Mouse (Mus musculus): ENCODE data around the gene Txndc15. TPM values are rescaled to one million over a fixed set of nuclear protein-coding genes. Genes with fewer than 3 reads are reported as not detected.

Txndc15 gene
- polyA plus RNA-seq (2015; fragmentation: Nextera tagmentation; extraction: Ambion mirVana), result 28.9 and 31.0 TPM in 2 replicates

GRCm38 (mm10) chr13:55714501-55715166 is at the start of gene Txndc15:
Gene Txndc15, plus strand, starts transcription at chr13:55714650.
- H3K4me1 ChIP-seq (replicated peaks), result peaks cover 17% of the 10 kb centered on the region
- WGBS (ENCODE audit: insufficient replicate concordance), result under 1% methylated on average over 63 of the region's 63 CpGs
- H3K27me3 ChIP-seq, result no peaks in the 10 kb centered on the region
- H3K4me2 ChIP-seq, result peak within 1 kb of the TSS; percentile 93
- peak; percentile 90 for ATAC-seq (ENCODE audit: insufficient read depth)
- peak within 1 kb of the TSS; percentile 94 for H3K9ac ChIP-seq
- peak within 1 kb of the TSS; percentile 79 for H3K27ac ChIP-seq (replicated peaks)
- H3K9me3 ChIP-seq (replicated peaks), result no peaks in the 10 kb centered on the region
- H3K4me3 ChIP-seq (replicated peaks), result peak within 1 kb of the TSS; percentile 96
- H3K36me3 ChIP-seq (replicated peaks), result peaks cover 8% of the 10 kb centered on the region

GRCm38 (mm10) chr13:55668550-55668949 is 45.9 kb upstream of the Txndc15 start:
- WGBS (ENCODE audit: insufficient replicate concordance), result 83% methylated on average over 6 of the region's 6 CpGs
- Histone ChIP-seq H3K4me2 (no peak overlapping the region), H3K4me3 (replicated peaks) (no peak overlapping the region), H3K36me3 (replicated peaks) (peaks cover 94% of the 10 kb centered on the region), H3K27me3 (no peaks in the 10 kb centered on the region), H3K9ac (no peak overlapping the region), H3K9me3 (replicated peaks) (no peaks in the 10 kb centered on the region), H3K4me1 (replicated peaks) (no peaks in the 10 kb centered on the region), H3K27ac (replicated peaks) (no peak overlapping the region)
- no peak for ATAC-seq (ENCODE audit: insufficient read depth)

- 85% methylated on average over 6 of the region's 6 CpGs for WGBS (ENCODE audit: insufficient replicate concordance)
- H3K27me3 ChIP-seq, result no peaks in the 10 kb centered on the region
Observed at GRCm38 (mm10) chr13:55672711-55673110, 41.7 kb upstream of the Txndc15 start.

GRCm38 (mm10) chr13:55677364-55677763 is 37.1 kb upstream of the Txndc15 start:
- Histone ChIP-seq H3K4me3 (replicated peaks) (no peak overlapping the region), H3K4me1 (replicated peaks) (no peaks in the 10 kb centered on the region), H3K9ac (no peak overlapping the region), H3K9me3 (replicated peaks) (no peaks in the 10 kb centered on the region), H3K4me2 (no peak overlapping the region), H3K27me3 (no peaks in the 10 kb centered on the region), H3K27ac (replicated peaks) (no peak overlapping the region), H3K36me3 (replicated peaks) (peaks cover 86% of the 10 kb centered on the region)
- 64% methylated on average over 8 of the region's 8 CpGs for WGBS (ENCODE audit: insufficient replicate concordance)
- ATAC-seq (ENCODE audit: insufficient read depth), result no peak

More at GRCm38 (mm10) chr13:55672711-55673110, 41.7 kb upstream of the Txndc15 start:
- Histone ChIP-seq H3K27ac (replicated peaks) (no peak overlapping the region), H3K4me3 (replicated peaks) (no peak overlapping the region), H3K36me3 (replicated peaks) (peaks cover 91% of the 10 kb centered on the region), H3K4me1 (replicated peaks) (no peaks in the 10 kb centered on the region), H3K9ac (no peak overlapping the region), H3K4me2 (no peak overlapping the region), H3K9me3 (replicated peaks) (no peaks in the 10 kb centered on the region)
- no peak for ATAC-seq (ENCODE audit: insufficient read depth)

DNA sequence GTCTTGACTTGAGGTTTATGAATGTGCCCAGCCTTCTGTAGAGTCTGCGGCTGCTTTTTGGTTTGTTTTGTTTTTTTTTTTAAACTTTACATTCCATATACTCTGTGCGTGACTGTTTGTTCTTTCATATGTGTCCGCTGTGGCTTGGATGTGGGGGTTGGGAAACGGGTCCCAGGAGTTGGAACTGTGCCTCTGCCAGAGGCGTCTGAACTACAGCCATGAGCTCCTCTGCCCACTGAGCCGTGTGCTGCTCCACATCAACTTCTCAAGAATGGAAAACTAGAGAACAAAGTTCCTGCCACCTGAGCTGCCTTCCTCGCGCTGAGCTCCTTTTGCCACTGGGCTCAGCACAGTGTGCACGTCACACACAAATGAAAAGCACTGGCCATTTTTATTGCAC is 32.2 kb upstream of the Txndc15 start:
- Histone ChIP-seq H3K4me1 (replicated peaks) (no peaks in the 10 kb centered on the region), H3K36me3 (replicated peaks) (peaks cover 43% of the 10 kb centered on the region), H3K27me3 (no peaks in the 10 kb centered on the region), H3K4me2 (no peak overlapping the region), H3K9me3 (replicated peaks) (no peaks in the 10 kb centered on the region), H3K4me3 (replicated peaks) (no peak overlapping the region), H3K9ac (no peak overlapping the region), H3K27ac (replicated peaks) (no peak overlapping the region)
- ATAC-seq (ENCODE audit: insufficient read depth), result no peak
- WGBS (ENCODE audit: insufficient replicate concordance), result 83% methylated on average over 9 of the region's 9 CpGs

DNA sequence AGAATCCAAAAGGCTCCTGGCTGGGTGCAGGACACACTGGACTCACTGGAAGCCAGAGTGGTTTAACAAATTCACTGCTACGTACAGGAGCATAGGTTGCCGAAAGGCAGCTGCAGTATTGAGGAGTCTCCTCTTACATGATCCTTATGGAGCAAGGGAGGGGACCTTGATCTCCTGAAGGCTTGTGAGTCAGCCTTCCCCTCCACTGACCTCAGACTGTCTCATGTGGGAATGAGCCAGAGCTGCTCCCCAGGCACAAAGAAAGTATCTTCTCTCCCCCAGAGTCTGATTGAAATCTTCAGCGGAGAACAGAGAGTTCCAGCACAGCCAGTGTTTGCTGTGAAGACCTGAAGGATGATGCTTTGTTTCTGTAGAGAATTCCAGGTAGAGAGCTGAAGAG is 30.9 kb upstream of the Txndc15 start:
- Histone ChIP-seq H3K4me1 (replicated peaks) (0 out of 2 replicates have a peak, but pooled peaks cover 4% of the 10 kb centered on the region), H3K9me3 (replicated peaks) (no peaks in the 10 kb centered on the region), H3K27me3 (no peaks in the 10 kb centered on the region), H3K4me3 (replicated peaks) (no peak overlapping the region), H3K9ac (no peak overlapping the region), H3K36me3 (replicated peaks) (peaks cover 30% of the 10 kb centered on the region), H3K27ac (replicated peaks) (no peak overlapping the region), H3K4me2 (no peak overlapping the region)
- ATAC-seq (ENCODE audit: insufficient read depth), result no peak
- WGBS (ENCODE audit: insufficient replicate concordance), result 83% methylated on average over 3 of the region's 3 CpGs

DNA sequence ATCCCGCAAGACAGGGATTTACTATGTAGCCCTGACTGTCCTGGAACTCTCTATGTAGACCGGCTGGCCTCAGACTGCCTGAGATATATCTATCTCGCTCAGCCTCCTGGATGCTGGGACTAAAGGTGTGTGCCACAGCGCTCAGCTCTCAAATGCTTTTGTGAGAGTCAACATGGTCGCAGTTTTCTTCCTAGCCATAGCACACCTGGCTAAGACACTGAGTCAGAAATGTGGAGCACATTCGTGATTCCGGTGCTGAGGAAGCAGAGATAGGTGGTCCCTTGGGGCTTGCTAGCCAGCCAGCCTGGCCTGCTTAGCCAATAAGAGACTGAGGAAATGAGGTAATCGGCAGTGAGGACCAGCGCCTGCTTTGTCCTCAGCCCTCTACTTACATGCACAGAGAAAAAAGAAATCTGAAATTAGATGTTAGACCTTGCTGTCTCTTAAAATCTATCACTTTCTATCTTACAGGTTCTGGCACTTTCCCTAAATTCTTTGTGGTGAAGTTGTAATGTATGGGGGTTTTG is 28.3 kb upstream of the Txndc15 start:
- WGBS (ENCODE audit: insufficient replicate concordance), result 62% methylated on average over 9 of the region's 9 CpGs
- no peak overlapping the region for H3K4me3 ChIP-seq (replicated peaks)
- no peak overlapping the region for H3K9ac ChIP-seq
- H3K9me3 ChIP-seq (replicated peaks), result no peaks in the 10 kb centered on the region
- H3K27me3 ChIP-seq, result no peaks in the 10 kb centered on the region
- peaks cover 7% of the 10 kb centered on the region; the same call in 1 of the 2 replicates for H3K36me3 ChIP-seq (replicated peaks)
- ATAC-seq (ENCODE audit: insufficient read depth), result no peak
- no peak overlapping the region for H3K4me2 ChIP-seq
- 0 out of 2 replicates have a peak, but pooled peaks cover 4% of the 10 kb centered on the region for H3K4me1 ChIP-seq (replicated peaks)
- H3K27ac ChIP-seq (replicated peaks), result no peak overlapping the region

DNA sequence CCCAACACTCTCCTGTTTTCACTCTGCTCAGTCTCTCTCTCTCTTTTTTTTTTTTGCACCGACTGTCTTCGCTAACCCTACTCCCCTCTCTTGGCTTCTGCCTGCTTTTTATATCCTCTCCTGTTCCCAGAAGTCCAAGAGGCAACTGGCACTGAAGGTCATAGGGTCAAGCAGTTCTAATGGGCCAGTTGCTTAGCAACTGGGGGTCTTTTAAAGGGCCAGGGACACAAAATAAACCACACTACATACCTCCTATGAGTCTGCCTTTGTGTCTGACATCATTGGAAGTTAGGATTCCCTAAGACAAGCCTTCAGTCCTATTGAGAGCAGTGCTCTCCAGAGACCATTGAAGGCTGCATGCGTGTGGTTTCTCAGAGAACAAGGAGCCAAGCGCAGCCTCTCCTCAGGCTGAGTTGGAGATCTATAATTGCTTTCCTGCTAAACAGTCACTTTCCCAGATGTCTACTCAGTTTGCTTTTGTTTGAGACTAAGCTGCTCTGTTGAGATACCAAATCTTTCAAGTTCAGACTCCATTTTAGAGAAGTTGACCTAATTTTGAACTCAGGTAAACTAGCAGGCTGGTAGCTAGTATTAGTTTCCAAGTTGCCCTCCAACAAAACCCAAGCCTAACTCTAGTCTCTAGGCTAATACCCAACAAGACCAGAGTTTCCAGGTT is 26.4 kb upstream of the Txndc15 start:
- Histone ChIP-seq H3K4me3 (replicated peaks) (no peak overlapping the region), H3K36me3 (replicated peaks) (no peaks in the 10 kb centered on the region), H3K27ac (replicated peaks) (no peak overlapping the region), H3K4me1 (replicated peaks) (peaks cover 12% of the 10 kb centered on the region), H3K27me3 (no peaks in the 10 kb centered on the region), H3K9me3 (replicated peaks) (no peaks in the 10 kb centered on the region), H3K4me2 (no peak overlapping the region), H3K9ac (no peak overlapping the region)
- WGBS (ENCODE audit: insufficient replicate concordance), result 56% methylated on average over 4 of the region's 4 CpGs
- no peak for ATAC-seq (ENCODE audit: insufficient read depth)

- ATAC-seq (ENCODE audit: insufficient read depth), result peak; percentile 98
- under 1% methylated on average over 51 of the region's 51 CpGs for whole genome bisulfite sequencing (ENCODE audit: insufficient replicate concordance)
- peak within 1 kb of the TSS; percentile 99 for H3K27ac ChIP-seq (replicated peaks)
Observed at GRCm38 (mm10) chr13:55692535-55693242, 21.8 kb upstream of the Txndc15 start, which contains the start of gene B230219D22Rik. Gene B230219D22Rik, plus strand, starts transcription at chr13:55693124.

GRCm38 (mm10) chr13:55693243-55693721 is 21.2 kb upstream of the Txndc15 start:
- Histone ChIP-seq H3K4me3 (replicated peaks) (peak overlapping the region; percentile 94), H3K4me1 (replicated peaks) (peaks cover 32% of the 10 kb centered on the region), H3K4me2 (peak overlapping the region; percentile 82), H3K36me3 (replicated peaks) (peaks cover 12% of the 10 kb centered on the region), H3K27me3 (no peaks in the 10 kb centered on the region), H3K9ac (peak overlapping the region; percentile 99), H3K9me3 (replicated peaks) (no peaks in the 10 kb centered on the region), H3K27ac (replicated peaks) (peak overlapping the region; percentile 99)
- peak; percentile 76 for ATAC-seq (ENCODE audit: insufficient read depth)
- WGBS (ENCODE audit: insufficient replicate concordance), result under 1% methylated on average over 66 of the region's 70 CpGs

More at GRCm38 (mm10) chr13:55692535-55693242, 21.8 kb upstream of the Txndc15 start, which contains the start of gene B230219D22Rik:
- peak within 1 kb of the TSS; percentile 82 for H3K4me2 ChIP-seq
- no peaks in the 10 kb centered on the region for H3K9me3 ChIP-seq (replicated peaks)
- H3K4me3 ChIP-seq (replicated peaks), result peak within 1 kb of the TSS; percentile 94
- peaks cover 9% of the 10 kb centered on the region; the same call in 1 of the 2 replicates for H3K36me3 ChIP-seq (replicated peaks)
- H3K27me3 ChIP-seq, result no peaks in the 10 kb centered on the region
- H3K4me1 ChIP-seq (replicated peaks), result peaks cover 32% of the 10 kb centered on the region
- peak within 1 kb of the TSS; percentile 99 for H3K9ac ChIP-seq
